8 mouse cellular contexts compared by ENCODE assay signal in genomic region chr14:36919146-36919545, GRCm38 (mm10). TPM values are rescaled to one million over a fixed set of nuclear protein-coding genes. Genes with fewer than 3 reads are reported as not detected.
A peak's percentile ranks its signal among the peaks of the same experiment; 100 is the strongest.
DNase-seq lines count a peak whose midpoint lies in the region; ATAC-seq and TF ChIP-seq lines count a peak whose summit lies in the region.

No protein-coding gene starts in this region.

- 63% methylated on average over 13 of the region's 13 CpGs for WGBS in hindbrain, embryonic 13.5 days
- WGBS in small intestine, adult 2 months = 11% methylated on average over 13 of the region's 13 CpGs

- TF ChIP-seq POLR2A in small intestine, adult 2 months (IDR thresholded peaks at IDR 0.05; ENCODE audit: low read depth, low read length) = peak; percentile 64; the same call in 1 of the 2 replicates

- peak overlapping the region; percentile 74 for H3K27ac ChIP-seq in hindbrain, embryonic 13.5 days
- H3K27ac ChIP-seq in small intestine, adult 2 months (ENCODE audit: insufficient read depth, low read depth, low read length) = peak overlapping the region; percentile 90

- DNase-seq in NIH3T3 (ENCODE audit: low read depth) (peak; percentile 89), MN1 (ENCODE audit: low spot score) (no peak)
- DNase-seq in cerebellum, postnatal 25 days = peak; percentile 62 to 78
- peak; percentile 42 to 44 for DNase-seq in frontal cortex, postnatal 25 days (ENCODE audit: low spot score in 2 of 2)
- peak; percentile 55 to 72 for DNase-seq in layer of hippocampus, postnatal 14 days (ENCODE audit: low spot score in 2 of 2)
- DNase-seq in lung, postnatal 25 days (ENCODE audit: low spot score) = peak; percentile 90

- peak overlapping the region; percentile 11; the same call in 1 of the 2 replicates for H3K4me2 ChIP-seq in hindbrain, embryonic 13.5 days

- H3K27me3 ChIP-seq in hindbrain, embryonic 13.5 days = no peaks in the 10 kb centered on the region
- no peaks in the 10 kb centered on the region for H3K27me3 ChIP-seq in small intestine, adult 2 months (ENCODE audit: control insufficient read depth, insufficient read depth, low read length)

- H3K36me3 ChIP-seq in hindbrain, embryonic 13.5 days = peaks cover 22% of the 10 kb centered on the region
- peaks cover 10% of the 10 kb centered on the region for H3K36me3 ChIP-seq in small intestine, adult 2 months (ENCODE audit: control insufficient read depth, insufficient read depth, low read length)

- TF ChIP-seq CTCF in small intestine, adult 2 months (IDR thresholded peaks at IDR 0.05; ENCODE audit: extremely low read depth, insufficient read length, insufficient replicate concordance, low read depth, low read length) = no peak

- H3K4me3 ChIP-seq in hindbrain, embryonic 13.5 days = 0 out of 2 replicates have a peak overlapping the region, but pooled peaks have one; percentile 6
- H3K4me3 ChIP-seq in small intestine, adult 2 months (ENCODE audit: low read depth, low read length) = peak overlapping the region; percentile 61

- H3K4me1 ChIP-seq in hindbrain, embryonic 13.5 days (replicated peaks) = no peaks in the 10 kb centered on the region
- H3K4me1 ChIP-seq in small intestine, adult 2 months (ENCODE audit: control insufficient read depth, insufficient read depth, insufficient read length, low read length) = peaks cover 13% of the 10 kb centered on the region; the same call in 1 of the 2 replicates

- peak; percentile 61; the same call in 1 of the 2 replicates for ATAC-seq in hindbrain, embryonic 13.5 days (ENCODE audit: low FRiP score)

- no peaks in the 10 kb centered on the region for H3K9me3 ChIP-seq in hindbrain, embryonic 13.5 days

- no peak overlapping the region; the same call in 1 of the 2 replicates for H3K9ac ChIP-seq in hindbrain, embryonic 13.5 days

RNA-seq across cellular contexts. Expression of gene Ccser2, which starts 49.4 kb away (rescaled TPM):
- 84.1 and 85.5 TPM in 2 replicates for polyA plus RNA-seq in hindbrain, embryonic 13.5 days (2015; fragmentation: Nextera tagmentation; extraction: Ambion mirVana)
- total RNA-seq in layer of hippocampus, postnatal 14 days (2021) = 10 to 100 TPM; 88.7 to 93.3 TPM
- polyA plus RNA-seq in small intestine, adult 2 months (2012; rRNA removed) = 6.4 and 12.8 TPM in 2 replicates
